Comparison of ENCODE assay signal across 14 mouse cellular contexts in the genomic region with DNA sequence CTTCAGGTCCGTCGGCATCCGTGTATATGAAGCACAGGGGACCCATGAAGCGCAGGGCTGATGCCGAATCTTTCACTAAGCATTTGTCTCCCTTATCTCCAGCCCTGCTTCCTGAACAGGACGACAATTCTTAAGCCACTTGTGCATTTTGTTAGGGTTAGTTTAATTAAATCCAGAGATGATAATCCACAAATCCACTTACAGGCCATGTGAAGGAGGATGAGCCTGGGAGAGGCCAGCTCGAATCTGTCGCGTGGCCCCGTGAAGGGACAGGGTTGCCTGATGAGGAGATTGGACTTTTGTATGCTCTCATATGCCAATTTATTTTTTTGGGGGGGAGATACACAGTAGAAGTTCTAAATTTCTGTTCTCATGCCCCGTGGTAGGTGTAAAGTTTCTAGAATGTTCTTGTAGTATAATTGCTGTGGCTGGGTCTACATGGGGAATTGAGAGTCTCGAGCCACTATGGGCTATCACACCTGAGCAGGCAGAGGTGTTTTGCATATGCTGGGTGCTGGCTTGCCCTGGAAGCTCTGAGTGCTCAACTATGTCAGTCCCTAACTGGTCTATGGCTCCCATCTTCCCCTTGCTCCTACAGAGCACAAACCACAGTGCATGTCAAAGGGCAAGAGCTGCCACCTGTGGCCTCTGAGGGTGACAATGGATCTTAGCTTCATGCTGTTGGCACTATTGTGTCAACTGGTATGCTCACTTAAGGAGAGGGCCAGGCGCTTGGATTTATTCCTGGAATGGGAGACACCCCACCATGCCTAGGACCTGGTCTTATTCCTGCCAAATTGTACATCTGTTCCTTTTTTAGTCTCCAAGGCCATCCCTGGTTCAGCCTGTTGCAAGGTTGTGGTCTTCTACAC. TPM values are rescaled to one million over a fixed set of nuclear protein-coding genes. Genes with fewer than 3 reads are reported as not detected.
DNase-seq lines count a peak whose midpoint lies in the region; ATAC-seq and TF ChIP-seq lines count a peak whose summit lies in the region.
"Had no signal": no experiment of that assay in that cellular context is flagged by ENCODE, and none has a peak within 500 bp of the region (broad histone marks: within the 10 kb centered on the region; RNA-seq: fewer than 3 reads in every experiment).

No protein-coding gene starts in this region.

- peak; percentile 6; the same call in 1 of the 2 replicates for TF ChIP-seq CTCF in small intestine, adult 2 months (IDR thresholded peaks at IDR 0.05; ENCODE audit: extremely low read depth, insufficient read length, insufficient replicate concordance, low read depth, low read length)

- no peaks in the 10 kb centered on the region for H3K36me3 ChIP-seq in forebrain, embryonic 11.5 days (ENCODE audit: control insufficient read depth, insufficient read depth, low read length)
- H3K36me3 ChIP-seq in forebrain, embryonic 15.5 days, result no peaks in the 10 kb centered on the region
- no peaks in the 10 kb centered on the region for H3K36me3 ChIP-seq in forebrain, embryonic 14.5 days (ENCODE audit: control insufficient read depth, insufficient read depth, low read length)
- no peaks in the 10 kb centered on the region for H3K36me3 ChIP-seq in small intestine, adult 2 months (ENCODE audit: control insufficient read depth, insufficient read depth, low read length)
- H3K36me3 ChIP-seq: embryonic facial prominence, embryonic 12.5 days; lung, embryonic 15.5 days; neural tube, embryonic 12.5 days had no signal

- H3K27ac ChIP-seq in forebrain, embryonic 11.5 days (ENCODE audit: low read depth, low read length), result peak overlapping the region; percentile 63; the same call in 1 of the 2 replicates
- H3K27ac ChIP-seq in forebrain, embryonic 15.5 days (replicated peaks), result no peak overlapping the region
- H3K27ac ChIP-seq in forebrain, embryonic 14.5 days (ENCODE audit: low read depth, low read length), result peak overlapping the region; percentile 5; the same call in 1 of the 2 replicates
- H3K27ac ChIP-seq in small intestine, adult 2 months (ENCODE audit: insufficient read depth, low read depth, low read length), result no peak overlapping the region
- H3K27ac ChIP-seq: embryonic facial prominence, embryonic 12.5 days; heart, adult 2 months; lung, embryonic 15.5 days; neural tube, embryonic 12.5 days had no signal

- 57% methylated on average over 13 of the region's 13 CpGs for WGBS in forebrain, embryonic 11.5 days
- WGBS in forebrain, embryonic 15.5 days, result 65% methylated on average over 13 of the region's 13 CpGs
- 62% methylated on average over 13 of the region's 13 CpGs for WGBS in forebrain, embryonic 14.5 days
- WGBS in small intestine, adult 2 months, result 69% methylated on average over 13 of the region's 13 CpGs

- ATAC-seq in forebrain, embryonic 11.5 days (replicated peaks; ENCODE audit: low FRiP score), result no peak
- ATAC-seq in forebrain, embryonic 15.5 days (replicated peaks), result no peak
- ATAC-seq in forebrain, embryonic 14.5 days, result no peak
- ATAC-seq: activated CD4-positive, CD25-positive, alpha-beta regulatory T cell, adult 4 months; intestine, postnatal 0 days had no signal

- TF ChIP-seq POLR2A in small intestine, adult 2 months (IDR thresholded peaks at IDR 0.05; ENCODE audit: low read depth, low read length), result no peak

- H3K4me1 ChIP-seq in forebrain, embryonic 11.5 days (replicated peaks; ENCODE audit: control insufficient read depth, insufficient read depth, low read length), result peaks cover 39% of the 10 kb centered on the region
- peaks cover 59% of the 10 kb centered on the region for H3K4me1 ChIP-seq in forebrain, embryonic 15.5 days
- peaks cover 44% of the 10 kb centered on the region for H3K4me1 ChIP-seq in forebrain, embryonic 14.5 days (ENCODE audit: control insufficient read depth, insufficient read depth, low read length)
- H3K4me1 ChIP-seq in small intestine, adult 2 months (ENCODE audit: control insufficient read depth, insufficient read depth, insufficient read length, low read length), result no peaks in the 10 kb centered on the region

- H3K27me3 ChIP-seq in forebrain, embryonic 11.5 days (ENCODE audit: control insufficient read depth, insufficient read depth, low read length), result peaks cover 2% of the 10 kb centered on the region
- no peaks in the 10 kb centered on the region; the same call in 1 of the 2 replicates for H3K27me3 ChIP-seq in forebrain, embryonic 15.5 days
- no peaks in the 10 kb centered on the region for H3K27me3 ChIP-seq in forebrain, embryonic 14.5 days (replicated peaks; ENCODE audit: control insufficient read depth, insufficient read depth, low read length)
- no peaks in the 10 kb centered on the region for H3K27me3 ChIP-seq in small intestine, adult 2 months (ENCODE audit: control insufficient read depth, insufficient read depth, low read length)
- H3K27me3 ChIP-seq: lung, embryonic 15.5 days; neural tube, embryonic 12.5 days had no signal

- no peak overlapping the region for H3K9ac ChIP-seq in forebrain, embryonic 11.5 days (ENCODE audit: low read length)
- no peak overlapping the region for H3K9ac ChIP-seq in forebrain, embryonic 15.5 days (replicated peaks)
- no peak overlapping the region for H3K9ac ChIP-seq in forebrain, embryonic 14.5 days (ENCODE audit: low read length)
- H3K9ac ChIP-seq: embryonic facial prominence, embryonic 12.5 days; lung, embryonic 15.5 days; neural tube, embryonic 12.5 days had no signal

- no peak overlapping the region for H3K4me2 ChIP-seq in forebrain, embryonic 11.5 days (ENCODE audit: low read depth, low read length, severe bottlenecking)
- no peak overlapping the region for H3K4me2 ChIP-seq in forebrain, embryonic 15.5 days (replicated peaks)
- H3K4me2 ChIP-seq in forebrain, embryonic 14.5 days (ENCODE audit: low read length), result no peak overlapping the region
- H3K4me2 ChIP-seq: embryonic facial prominence, embryonic 12.5 days; lung, embryonic 15.5 days; neural tube, embryonic 12.5 days had no signal

- no peaks in the 10 kb centered on the region for H3K9me3 ChIP-seq in forebrain, embryonic 11.5 days (ENCODE audit: control insufficient read depth, low read length)
- H3K9me3 ChIP-seq in forebrain, embryonic 15.5 days, result no peaks in the 10 kb centered on the region
- no peaks in the 10 kb centered on the region for H3K9me3 ChIP-seq in forebrain, embryonic 14.5 days (replicated peaks; ENCODE audit: control insufficient read depth, low read length)
- H3K9me3 ChIP-seq: embryonic facial prominence, embryonic 12.5 days; lung, embryonic 15.5 days; neural tube, embryonic 12.5 days had no signal

- DNase-seq in forebrain, embryonic 11.5 days (ENCODE audit: low spot score), result peak; percentile 45
- peak; percentile 7 for DNase-seq in right cerebral cortex, postnatal 14 days
- DNase-seq in right cerebral cortex, adult 18-20 months, result no peak
- no peak for DNase-seq in forebrain, embryonic 14.5 days (ENCODE audit: low spot score)
- no peak for DNase-seq in ovary, postnatal 14 days (ENCODE audit: low spot score)
- DNase-seq: heart, adult 2 months; kidney, postnatal 14 days had no signal

- H3K4me3 ChIP-seq in forebrain, embryonic 11.5 days (ENCODE audit: low read depth, low read length), result no peak overlapping the region
- no peak overlapping the region for H3K4me3 ChIP-seq in forebrain, embryonic 15.5 days
- H3K4me3 ChIP-seq in forebrain, embryonic 14.5 days (ENCODE audit: low read depth, low read length), result no peak overlapping the region
- no peak overlapping the region for H3K4me3 ChIP-seq in small intestine, adult 2 months (ENCODE audit: low read depth, low read length)
- H3K4me3 ChIP-seq: embryonic facial prominence, embryonic 12.5 days; heart, adult 2 months; lung, embryonic 15.5 days; neural tube, embryonic 12.5 days had no signal

RNA-seq across cellular contexts. Expression of gene Tpra1, which starts 34.5 kb away (rescaled TPM):
- 39.4 and 40.7 TPM in 2 replicates for polyA plus RNA-seq in forebrain, embryonic 11.5 days (2014; fragmentation: Nextera tagmentation; extraction: Ambion mirVana)
- polyA plus RNA-seq in forebrain, embryonic 15.5 days (2015; fragmentation: Nextera tagmentation; extraction: Ambion mirVana), result 61.5 and 64.1 TPM in 2 replicates
- 32.9 and 41.2 TPM in 2 replicates for polyA plus RNA-seq in forebrain, embryonic 14.5 days (2014; fragmentation: Nextera tagmentation; extraction: Ambion mirVana)
- polyA plus RNA-seq in small intestine, adult 2 months (2012; rRNA removed), result 74.9 and 156 TPM in 2 replicates

RNA-seq across cellular contexts. Expression of gene Mcm2, which starts 38.0 kb away (rescaled TPM):
- 248 and 259 TPM in 2 replicates for polyA plus RNA-seq in forebrain, embryonic 11.5 days (2014; fragmentation: Nextera tagmentation; extraction: Ambion mirVana)
- 70.0 and 75.2 TPM in 2 replicates for polyA plus RNA-seq in forebrain, embryonic 15.5 days (2015; fragmentation: Nextera tagmentation; extraction: Ambion mirVana)
- polyA plus RNA-seq in forebrain, embryonic 14.5 days (2014; fragmentation: Nextera tagmentation; extraction: Ambion mirVana), result 71.1 and 82.8 TPM in 2 replicates
- 7.9 and 14.5 TPM in 2 replicates for polyA plus RNA-seq in small intestine, adult 2 months (2012; rRNA removed)

Comparison
In these comparisons a context has a peak if more than half of its experiments do, and no peak if none do; other contexts are left out.
1. DNase-seq: peak in forebrain, embryonic 11.5 days (single experiment) and right cerebral cortex, postnatal 14 days (single experiment); none in right cerebral cortex, adult 18-20 months (single experiment), forebrain, embryonic 14.5 days (single experiment) and ovary, postnatal 14 days (single experiment).
2. H3K27ac ChIP-seq: peak in forebrain, embryonic 11.5 days (single experiment) and forebrain, embryonic 14.5 days (single experiment); none in forebrain, embryonic 15.5 days (single experiment) and small intestine, adult 2 months (single experiment).